16 mouse cellular contexts compared by ENCODE assay signal in genomic region chr2:126551896-126552295, GRCm38 (mm10). TPM values are rescaled to one million over a fixed set of nuclear protein-coding genes. Genes with fewer than 3 reads are reported as not detected.
DNase-seq lines count a peak whose midpoint lies in the region; ATAC-seq and TF ChIP-seq lines count a peak whose summit lies in the region.
"Had no signal": no experiment of that assay in that cellular context is flagged by ENCODE, and none has a peak within 500 bp of the region (broad histone marks: within the 10 kb centered on the region; RNA-seq: fewer than 3 reads in every experiment).

No protein-coding gene starts in this region.

- peaks cover 48% of the 10 kb centered on the region for H3K27me3 ChIP-seq in hindbrain, embryonic 13.5 days
- H3K27me3 ChIP-seq in hindbrain, embryonic 11.5 days (ENCODE audit: control insufficient read depth, insufficient read depth, low read length), result peaks cover 25% of the 10 kb centered on the region
- H3K27me3 ChIP-seq in forebrain, postnatal 0 days (ENCODE audit: insufficient read depth, low read length), result peaks cover 23% of the 10 kb centered on the region
- peaks cover 27% of the 10 kb centered on the region for H3K27me3 ChIP-seq in midbrain, embryonic 11.5 days (ENCODE audit: control insufficient read depth, insufficient read depth, low read length)

- no peaks in the 10 kb centered on the region for H3K9me3 ChIP-seq in hindbrain, embryonic 13.5 days
- no peaks in the 10 kb centered on the region for H3K9me3 ChIP-seq in hindbrain, embryonic 11.5 days (ENCODE audit: control insufficient read depth, low read length)
- no peaks in the 10 kb centered on the region for H3K9me3 ChIP-seq in forebrain, postnatal 0 days (ENCODE audit: low read length)
- no peaks in the 10 kb centered on the region for H3K9me3 ChIP-seq in midbrain, embryonic 11.5 days (ENCODE audit: control insufficient read depth, low read length)
- H3K9me3 ChIP-seq: lung, embryonic 15.5 days; stomach, embryonic 15.5 days had no signal

- TF ChIP-seq CTCF in forebrain, postnatal 0 days (IDR thresholded peaks at IDR 0.05; ENCODE audit: low read depth), result no peak

- no peak for DNase-seq in hindbrain, embryonic 11.5 days (ENCODE audit: low spot score)
- peak; percentile 4 for DNase-seq in forebrain, postnatal 0 days
- DNase-seq in midbrain, embryonic 11.5 days (ENCODE audit: low spot score, missing footprints), result peak; percentile 92
- DNase-seq in cerebellum, postnatal 10 days, result no peak
- no peak for DNase-seq in layer of hippocampus, postnatal 14 days (ENCODE audit: low spot score in 2 of 2)
- no peak for DNase-seq in right cerebral cortex, adult 18-20 months
- DNase-seq: cerebellum, adult 9-11 months; gastrocnemius, postnatal 25 days; heart, postnatal 4 days; kidney, postnatal 4 days; right cerebral cortex, postnatal 14 days had no signal

- no peak overlapping the region for H3K27ac ChIP-seq in hindbrain, embryonic 13.5 days
- no peak overlapping the region for H3K27ac ChIP-seq in hindbrain, embryonic 11.5 days (ENCODE audit: low read depth, low read length)
- H3K27ac ChIP-seq in forebrain, postnatal 0 days (ENCODE audit: low read depth, low read length), result no peak overlapping the region
- no peak overlapping the region for H3K27ac ChIP-seq in midbrain, embryonic 11.5 days (ENCODE audit: low read depth, low read length)
- H3K27ac ChIP-seq: lung, embryonic 15.5 days; stomach, embryonic 15.5 days had no signal

- H3K4me1 ChIP-seq in hindbrain, embryonic 13.5 days (replicated peaks), result peaks cover 16% of the 10 kb centered on the region
- peaks cover 2% of the 10 kb centered on the region for H3K4me1 ChIP-seq in hindbrain, embryonic 11.5 days (replicated peaks; ENCODE audit: control insufficient read depth, insufficient read depth, low read length)
- 0 out of 2 replicates have a peak, but pooled peaks cover 3% of the 10 kb centered on the region for H3K4me1 ChIP-seq in forebrain, postnatal 0 days (ENCODE audit: insufficient read depth)
- peaks cover 6% of the 10 kb centered on the region; the same call in 1 of the 2 replicates for H3K4me1 ChIP-seq in midbrain, embryonic 11.5 days (ENCODE audit: control insufficient read depth, insufficient read depth, low read length)

- WGBS in hindbrain, embryonic 13.5 days, result 18% methylated on average over 5 of the region's 5 CpGs
- 26% methylated on average over 5 of the region's 5 CpGs for WGBS in hindbrain, embryonic 11.5 days
- 21% methylated on average over 5 of the region's 5 CpGs for WGBS in forebrain, postnatal 0 days
- WGBS in midbrain, embryonic 11.5 days, result 24% methylated on average over 5 of the region's 5 CpGs

- H3K36me3 ChIP-seq in hindbrain, embryonic 13.5 days, result no peaks in the 10 kb centered on the region
- H3K36me3 ChIP-seq in hindbrain, embryonic 11.5 days (ENCODE audit: control insufficient read depth, insufficient read depth, low read length), result no peaks in the 10 kb centered on the region
- no peaks in the 10 kb centered on the region for H3K36me3 ChIP-seq in forebrain, postnatal 0 days (ENCODE audit: insufficient read depth)
- H3K36me3 ChIP-seq in midbrain, embryonic 11.5 days (ENCODE audit: control insufficient read depth, insufficient read depth, low read length), result no peaks in the 10 kb centered on the region
- H3K36me3 ChIP-seq: lung, embryonic 15.5 days; stomach, embryonic 15.5 days had no signal

- H3K4me3 ChIP-seq in hindbrain, embryonic 13.5 days, result peak overlapping the region; percentile 73
- H3K4me3 ChIP-seq in hindbrain, embryonic 11.5 days (ENCODE audit: low read depth, low read length), result no peak overlapping the region
- no peak overlapping the region for H3K4me3 ChIP-seq in forebrain, postnatal 0 days (ENCODE audit: low read depth, low read length)
- no peak overlapping the region for H3K4me3 ChIP-seq in midbrain, embryonic 11.5 days (ENCODE audit: low read depth, low read length)
- H3K4me3 ChIP-seq: myocyte had no signal

- ATAC-seq in hindbrain, embryonic 13.5 days (ENCODE audit: low FRiP score), result no peak
- ATAC-seq in hindbrain, embryonic 11.5 days (ENCODE audit: low FRiP score), result no peak
- peak; percentile 27 for ATAC-seq in common myeloid progenitor, adult 5-6 weeks (replicated peaks; ENCODE audit: low read depth, poor library complexity, severe bottlenecking)
- no peak for ATAC-seq in forebrain, postnatal 0 days
- ATAC-seq in midbrain, embryonic 11.5 days (ENCODE audit: low FRiP score), result no peak

- no peak overlapping the region for H3K9ac ChIP-seq in hindbrain, embryonic 13.5 days
- H3K9ac ChIP-seq in hindbrain, embryonic 11.5 days (ENCODE audit: low read depth, low read length), result no peak overlapping the region
- no peak overlapping the region for H3K9ac ChIP-seq in forebrain, postnatal 0 days
- H3K9ac ChIP-seq in midbrain, embryonic 11.5 days (ENCODE audit: low read length), result no peak overlapping the region
- H3K9ac ChIP-seq: stomach, embryonic 15.5 days had no signal

- peak overlapping the region; percentile 95 for H3K4me2 ChIP-seq in hindbrain, embryonic 13.5 days
- no peak overlapping the region for H3K4me2 ChIP-seq in hindbrain, embryonic 11.5 days (replicated peaks; ENCODE audit: low read depth, low read length)
- H3K4me2 ChIP-seq in forebrain, postnatal 0 days (ENCODE audit: low read depth), result peak overlapping the region; percentile 98
- H3K4me2 ChIP-seq in midbrain, embryonic 11.5 days, result no peak overlapping the region

RNA-seq across cellular contexts. Expression of gene Slc27a2, which starts 0.3 kb away (rescaled TPM):
- polyA plus RNA-seq in hindbrain, embryonic 13.5 days (2015; fragmentation: Nextera tagmentation; extraction: Ambion mirVana), result 6.4 and 6.7 TPM in 2 replicates
- polyA plus RNA-seq in hindbrain, embryonic 11.5 days (2014; fragmentation: Nextera tagmentation; extraction: Ambion mirVana), result 0.51 and 0.71 TPM in 2 replicates
- 0.55 and 0.68 TPM in 2 replicates for total RNA-seq in common myeloid progenitor, adult 5-6 weeks (2017)
- total RNA-seq in forebrain, postnatal 0 days (2014; rRNA removed), result 4.4 and 6.9 TPM in 2 replicates
- 3.6 and 5.9 TPM in 2 replicates for polyA plus RNA-seq in forebrain, postnatal 0 days (2015; fragmentation: Nextera tagmentation; extraction: Ambion mirVana)
- polyA plus RNA-seq in midbrain, embryonic 11.5 days (2014; fragmentation: Nextera tagmentation; extraction: Ambion mirVana), result 3.3 and 3.8 TPM in 2 replicates
- 10 to 100 TPM in 1 of 2 experiments, 1 to 10 TPM in 1; 9.4 to 10.1 TPM for total RNA-seq in layer of hippocampus, postnatal 14 days (2021)
- total RNA-seq: gastrocnemius, postnatal 25 days; heart, postnatal 4 days had no signal
- polyA plus RNA-seq: myocyte had no signal

RNA-seq across cellular contexts. Expression of gene Atp8b4, which starts 51.4 kb away (rescaled TPM):
- 0.06 and 0.19 TPM in 2 replicates for polyA plus RNA-seq in hindbrain, embryonic 13.5 days (2015; fragmentation: Nextera tagmentation; extraction: Ambion mirVana)
- 0.06 TPM in 1 of 2 replicates, not detected in the other for polyA plus RNA-seq in hindbrain, embryonic 11.5 days (2014; fragmentation: Nextera tagmentation; extraction: Ambion mirVana)
- total RNA-seq in common myeloid progenitor, adult 5-6 weeks (2017), result 78.1 and 85.9 TPM in 2 replicates
- total RNA-seq in forebrain, postnatal 0 days (2014; rRNA removed), result 0.08 TPM in 1 of 2 replicates, not detected in the other
- polyA plus RNA-seq in forebrain, postnatal 0 days (2015; fragmentation: Nextera tagmentation; extraction: Ambion mirVana), result 0.03 and 0.11 TPM in 2 replicates
- 0.07 TPM in 1 of 2 replicates, not detected in the other for polyA plus RNA-seq in midbrain, embryonic 11.5 days (2014; fragmentation: Nextera tagmentation; extraction: Ambion mirVana)
- under 1 TPM in 1 of 2 experiments, not detected in 1; 0.05 TPM for total RNA-seq in layer of hippocampus, postnatal 14 days (2021)

Comparison
In these comparisons a context has a peak if more than half of its experiments do, and no peak if none do; other contexts are left out.
1. H3K4me2 ChIP-seq: peak in hindbrain, embryonic 13.5 days (single experiment) and forebrain, postnatal 0 days (single experiment); none in hindbrain, embryonic 11.5 days (single experiment) and midbrain, embryonic 11.5 days (single experiment).
2. DNase-seq: peak in forebrain, postnatal 0 days (single experiment) and midbrain, embryonic 11.5 days (single experiment); none in hindbrain, embryonic 11.5 days (single experiment), cerebellum, postnatal 10 days (0 of 2), layer of hippocampus, postnatal 14 days (0 of 2) and right cerebral cortex, adult 18-20 months (single experiment).